Mouse (Mus musculus) mammary gland, adult 2 months (tissue): ENCODE results near the gene Slc25a18. TPM values are rescaled to one million over a fixed set of nuclear protein-coding genes. Genes with fewer than 3 reads are reported as not detected.

Experiments
- polyA plus RNA-seq: library from polyadenylated mRNA; depleted of rRNA; stranded (reverse); fragments of >200 nt; gene quantifications from 2 replicates; pipeline ENCODE4 v1.2.3, GENCODE M21; 2012; ENCODE audit warnings: low replicate concordance; rRNA removed

Gene Slc25a18
- 0.27 TPM in 2 replicates for polyA plus RNA-seq

DNA sequence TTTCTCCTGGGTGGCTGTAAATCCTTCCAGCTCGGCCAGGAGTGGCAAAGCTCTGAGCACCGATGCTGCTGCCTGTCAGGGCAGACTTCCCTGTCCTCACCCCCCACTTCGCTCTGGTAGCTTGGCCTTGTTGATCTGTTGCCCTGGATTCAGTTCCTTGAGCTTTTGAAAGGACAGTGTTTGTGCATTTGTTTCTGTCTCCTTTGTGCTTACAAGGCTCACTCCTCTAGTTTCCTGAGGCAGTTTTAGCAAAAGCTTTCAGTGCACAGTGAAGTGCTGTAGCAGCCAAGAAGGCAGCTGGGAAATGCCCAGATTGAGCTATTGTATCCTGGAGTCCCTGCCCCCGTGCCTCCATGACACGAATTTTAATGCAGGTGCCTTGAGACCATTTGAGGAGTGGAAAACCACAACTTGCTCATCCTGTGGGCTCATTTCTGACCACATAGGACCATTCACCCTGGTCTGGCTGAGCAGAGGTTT lies at the start of gene Slc25a18:
Gene Slc25a18, plus strand, starts transcription at position 430 of the 480 bp plus-strand sequence.

DNA sequence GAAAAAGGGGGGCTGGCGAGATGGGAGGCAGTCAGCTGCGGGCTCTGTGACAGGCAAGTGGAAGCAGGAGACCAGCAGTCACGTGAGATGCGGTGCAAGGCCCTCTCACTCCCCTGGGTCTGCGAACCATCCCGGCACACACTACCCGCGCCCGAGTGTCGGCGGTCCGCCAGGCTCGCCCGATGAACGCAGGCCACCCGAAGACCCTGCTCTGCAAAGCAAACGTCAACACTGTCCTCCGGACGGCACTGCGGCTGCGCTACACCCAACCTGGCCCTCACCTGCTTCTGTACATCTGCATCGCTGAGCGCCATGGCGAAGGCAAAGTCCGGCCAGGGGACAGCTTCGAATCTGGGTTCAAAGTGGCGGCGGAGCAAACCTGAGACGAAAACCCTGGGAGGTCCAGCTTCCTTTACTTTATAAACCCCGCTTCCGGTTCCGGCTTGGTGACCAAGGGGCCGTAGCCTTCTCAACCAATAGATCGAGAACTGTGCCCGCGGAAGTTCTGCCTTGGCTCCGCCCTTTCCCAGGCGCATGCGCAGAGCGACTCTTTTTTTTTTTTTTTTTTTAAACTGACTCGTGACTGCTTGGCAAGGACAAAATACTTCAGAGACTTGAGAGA lies 49.0 kb downstream of the Slc25a18 start, which contains the start of gene Atp6v1e1:
Gene Atp6v1e1, minus strand, starts transcription at position 487 of the 622 bp plus-strand sequence.

DNA sequence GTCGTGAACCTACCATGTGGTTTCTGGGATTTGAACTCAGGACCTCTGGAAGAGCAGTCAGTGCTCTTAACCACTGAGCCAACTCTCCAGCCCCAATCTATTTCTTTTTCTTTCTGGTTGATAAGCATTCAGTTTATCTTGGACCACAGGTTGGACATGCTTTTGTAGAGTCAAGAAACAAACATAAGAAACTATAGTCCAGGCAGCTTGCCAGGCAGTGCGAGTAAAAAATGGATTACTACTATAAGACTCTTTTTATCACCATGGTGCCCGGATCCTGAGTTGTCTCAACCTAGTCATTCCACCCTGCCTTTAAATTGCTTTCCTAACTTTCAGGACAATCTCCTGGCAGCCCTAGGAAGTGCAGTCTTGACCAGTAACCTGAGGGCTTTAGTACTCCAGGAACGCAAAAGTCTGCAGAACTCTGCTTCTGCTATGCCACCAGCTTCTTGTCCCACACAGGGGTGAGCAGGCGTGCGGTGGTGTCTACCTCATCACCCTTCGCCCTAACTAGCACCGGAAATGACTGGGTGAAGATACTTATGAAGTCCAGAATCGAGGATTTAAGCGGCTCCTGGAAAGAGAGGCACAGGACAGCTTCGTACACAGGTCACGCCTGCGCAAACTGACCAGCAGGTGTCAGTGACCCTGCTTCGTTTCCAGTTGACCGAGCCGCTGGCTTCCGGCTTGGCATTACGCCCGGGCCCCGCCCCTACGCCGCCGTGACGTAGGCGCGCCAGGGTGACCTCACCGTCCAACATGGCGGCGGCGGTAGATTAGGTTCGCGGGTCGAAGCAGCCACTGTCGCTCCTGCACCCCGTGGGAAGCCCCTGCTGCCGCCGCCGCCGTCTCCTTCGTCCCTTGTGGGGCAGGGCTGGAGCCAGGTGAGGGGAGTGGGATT lies 62.3 kb downstream of the Slc25a18 start, which contains the start of gene Bcl2l13:
Gene Bcl2l13, plus strand, starts transcription at position 739 of the 901 bp plus-strand sequence.

Other genes starting within 250 kb of the Slc25a18 start
- gene Hdhd5, start 242.3 kb upstream of the Slc25a18 start, polyA plus RNA-seq = 24.3 and 38.2 TPM in 2 replicates
- 9.1 and 11.1 TPM in 2 replicates for gene Cecr2, start 107.2 kb upstream of the Slc25a18 start, polyA plus RNA-seq
- 147 and 212 TPM in 2 replicates for gene Atp6v1e1, start 49.2 kb downstream of the Slc25a18 start, polyA plus RNA-seq
- gene Bcl2l13, start 62.6 kb downstream of the Slc25a18 start, polyA plus RNA-seq = 26.6 and 36.8 TPM in 2 replicates
- 11.4 and 12.0 TPM in 2 replicates for gene Bid, start 143.3 kb downstream of the Slc25a18 start, polyA plus RNA-seq